8 mouse cellular contexts compared by ENCODE assay signal in the genomic region with DNA sequence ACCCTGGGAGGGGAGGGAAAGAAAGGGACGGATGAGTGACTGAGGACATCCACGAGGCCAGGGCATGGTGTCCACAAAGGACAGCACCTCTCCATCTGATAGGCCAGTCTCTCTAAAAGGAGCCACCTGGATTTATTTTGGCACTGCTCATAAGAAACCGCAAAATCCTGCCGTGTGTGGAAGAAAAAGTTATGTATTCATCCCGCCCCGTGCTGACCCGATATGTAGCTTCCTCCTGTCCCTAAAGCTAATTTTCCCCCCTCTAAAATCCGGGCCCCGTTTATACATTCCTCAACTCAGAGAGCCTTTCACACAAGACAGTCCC. TPM values are rescaled to one million over a fixed set of nuclear protein-coding genes. Genes with fewer than 3 reads are reported as not detected.
DNase-seq lines count a peak whose midpoint lies in the region; ATAC-seq and TF ChIP-seq lines count a peak whose summit lies in the region.

No protein-coding gene starts in this region.

- H3K4me2 ChIP-seq in heart, embryonic 16.5 days (ENCODE audit: low read depth, low read length) = peak overlapping the region; percentile 85

- H3K9me3 ChIP-seq in heart, embryonic 10.5 days = no peaks in the 10 kb centered on the region
- H3K9me3 ChIP-seq in G1E (replicated peaks) = no peaks in the 10 kb centered on the region
- no peaks in the 10 kb centered on the region for H3K9me3 ChIP-seq in heart, embryonic 16.5 days (replicated peaks; ENCODE audit: control insufficient read depth, low read length)

- peaks cover 28% of the 10 kb centered on the region for H3K4me1 ChIP-seq in heart, embryonic 10.5 days
- H3K4me1 ChIP-seq in G1E (ENCODE audit: insufficient read depth, low read depth, low read length) = peaks cover 53% of the 10 kb centered on the region
- no peaks in the 10 kb centered on the region for H3K4me1 ChIP-seq in heart, embryonic 16.5 days (ENCODE audit: control insufficient read depth, insufficient read depth, low read length)

- no peaks in the 10 kb centered on the region for H3K27me3 ChIP-seq in heart, embryonic 10.5 days (ENCODE audit: insufficient read depth, poor library complexity, severe bottlenecking)
- H3K27me3 ChIP-seq in G1E (ENCODE audit: insufficient read depth, low read length) = no peaks in the 10 kb centered on the region
- no peaks in the 10 kb centered on the region for H3K27me3 ChIP-seq in heart, embryonic 16.5 days (ENCODE audit: control insufficient read depth, insufficient read depth, low read length)

- TF ChIP-seq CTCF in G1E (IDR thresholded peaks at IDR 0.05; ENCODE audit: low read depth, low read length) = no peak

- peaks cover 35% of the 10 kb centered on the region for H3K79me2 ChIP-seq in macrophage (ENCODE audit: inconsistent target)

- peak overlapping the region; percentile 90 for H3K9ac ChIP-seq in heart, embryonic 16.5 days (ENCODE audit: low read length)

- H3K36me3 ChIP-seq in heart, embryonic 10.5 days = peaks cover 38% of the 10 kb centered on the region
- H3K36me3 ChIP-seq in G1E (replicated peaks) (peaks cover 42% of the 10 kb centered on the region), macrophage (ENCODE audit: inconsistent target) (no peaks in the 10 kb centered on the region; the same call in 1 of the 2 replicates)
- peaks cover 9% of the 10 kb centered on the region for H3K36me3 ChIP-seq in heart, embryonic 16.5 days (ENCODE audit: control insufficient read depth, insufficient read depth)

- peak overlapping the region; percentile 82 for H3K4me3 ChIP-seq in heart, embryonic 10.5 days
- H3K4me3 ChIP-seq in G1E (ENCODE audit: low read depth, low read length) (peak overlapping the region; percentile 82), macrophage (ENCODE audit: inconsistent target) (peak overlapping the region; percentile 87)
- peak overlapping the region; percentile 70 for H3K4me3 ChIP-seq in heart, embryonic 16.5 days (ENCODE audit: low read length)

- no peak for ATAC-seq in G1E (ENCODE audit: extremely low read depth, insufficient number of reproducible peaks, low FRiP score, poor library complexity, severe bottlenecking)
- no peak for ATAC-seq in heart, embryonic 16.5 days (replicated peaks; ENCODE audit: extremely low read depth, insufficient read depth, low FRiP score)

- H3K27ac ChIP-seq in heart, embryonic 10.5 days = peak overlapping the region; percentile 99
- H3K27ac ChIP-seq in heart, embryonic 16.5 days (ENCODE audit: low read length) = peak overlapping the region; percentile 97
- H3K27ac ChIP-seq in macrophage = no peak overlapping the region

- no peak for DNase-seq in heart, embryonic 10.5 days (ENCODE audit: low spot score)
- no peak for DNase-seq in heart, postnatal 25 days (ENCODE audit: low spot score)
- DNase-seq in G1E (ENCODE audit: low spot score) = no peak
- no peak for DNase-seq in thymus, postnatal 0 days (ENCODE audit: low spot score)
- DNase-seq in cerebellum, postnatal 25 days = no peak
- DNase-seq in cerebellum, adult 11-12 months = no peak

- intact Hi-C loops in heart, postnatal 25 days (cut with DNase I) = loop anchor here (2.0 to 5.0 kb wide), 8 partner anchors 26 to 498 kb away; no protein-coding TSS in a partner anchor

- 6% methylated on average over 9 of the region's 9 CpGs for WGBS in heart, embryonic 10.5 days
- WGBS in heart, embryonic 16.5 days = 5% methylated on average over 9 of the region's 9 CpGs
- WGBS in macrophage (ENCODE audit: missing documents) = 70% methylated on average over 9 of the region's 9 CpGs

RNA-seq across cellular contexts. Expression of gene Zfp36l1, which starts 2.3 kb away (rescaled TPM):
- 90.2 and 114 TPM in 2 replicates for polyA plus RNA-seq in heart, embryonic 10.5 days (2016; fragmentation: Nextera tagmentation; extraction: Ambion mirVana)
- total RNA-seq in heart, postnatal 25 days (2021) = 100 to 1,000 TPM in 1 of 2 experiments, 10 to 100 TPM in 1; 96.9 to 110 TPM
- total RNA-seq in G1E (2014; fragmentation: Nextera tagmentation) (281 and 283 TPM in 2 replicates), G1E (2017) (31.4 and 40.3 TPM in 2 replicates)
- polyA plus RNA-seq in G1E (2012) (357 and 385 TPM in 2 replicates), macrophage (2018) (99.2 to 134 TPM (median 127 TPM) in 3 replicates)
- 85.5 and 90.1 TPM in 2 replicates for polyA plus RNA-seq in heart, embryonic 16.5 days (2015; fragmentation: Nextera tagmentation; extraction: Ambion mirVana)
- total RNA-seq in macrophage (2018; cell fraction: chromatin; rRNA removed) = 100 to 1,000 TPM in 6 of 26 experiments, 10 to 100 TPM in 19, 1 to 10 TPM in 1; 6.7 to 210 (median 76.2) TPM
- total RNA-seq in macrophage (2018; cell fraction: cytosol; rRNA removed) = 100 to 1,000 TPM in 24 of 26 experiments, 10 to 100 TPM in 2; 33.3 to 619 (median 245) TPM
- total RNA-seq in macrophage (2018; cell fraction: nucleus; rRNA removed) = 100 to 1,000 TPM in 23 of 26 experiments, 10 to 100 TPM in 3; 53.7 to 541 (median 230) TPM
- 63.4 and 69.7 TPM in 2 replicates for polyA plus RNA-seq in thymus, postnatal 0 days (2015; fragmentation: Nextera tagmentation; extraction: Ambion mirVana)
